Mouse (Mus musculus): Measurements from ENCODE around the gene Slc38a9.

DNA sequence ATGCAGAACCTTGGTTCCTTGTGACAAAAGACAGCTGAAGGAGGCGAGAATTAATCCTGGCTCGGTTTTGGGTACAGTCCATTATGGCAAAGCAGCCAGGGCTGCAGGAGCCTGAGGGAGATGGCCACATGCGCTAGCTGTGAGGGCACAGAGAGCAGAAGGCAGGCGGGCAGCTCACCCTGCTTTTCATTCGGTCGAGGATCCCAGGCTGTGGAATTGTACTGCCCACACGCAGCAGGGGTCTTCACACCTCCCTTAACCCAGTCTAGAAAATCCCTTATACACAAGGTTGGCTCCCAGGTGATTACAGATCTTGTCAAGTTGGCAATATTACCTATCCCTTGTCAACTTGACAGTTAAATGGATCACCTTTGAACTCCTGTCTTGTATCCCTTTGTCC lies 36.9 kb upstream of the Slc38a9 start:
- TF ChIP-seq CTCF (IDR thresholded peaks at IDR 0.05; ENCODE audit: low read depth) (no peak), EP300 (IDR thresholded peaks at IDR 0.05; ENCODE audit: low read depth) (no peak)

Data from liver, embryonic 14.5 days (tissue).